ENCODE assay signal across 9 mouse cellular contexts in the genomic region with DNA sequence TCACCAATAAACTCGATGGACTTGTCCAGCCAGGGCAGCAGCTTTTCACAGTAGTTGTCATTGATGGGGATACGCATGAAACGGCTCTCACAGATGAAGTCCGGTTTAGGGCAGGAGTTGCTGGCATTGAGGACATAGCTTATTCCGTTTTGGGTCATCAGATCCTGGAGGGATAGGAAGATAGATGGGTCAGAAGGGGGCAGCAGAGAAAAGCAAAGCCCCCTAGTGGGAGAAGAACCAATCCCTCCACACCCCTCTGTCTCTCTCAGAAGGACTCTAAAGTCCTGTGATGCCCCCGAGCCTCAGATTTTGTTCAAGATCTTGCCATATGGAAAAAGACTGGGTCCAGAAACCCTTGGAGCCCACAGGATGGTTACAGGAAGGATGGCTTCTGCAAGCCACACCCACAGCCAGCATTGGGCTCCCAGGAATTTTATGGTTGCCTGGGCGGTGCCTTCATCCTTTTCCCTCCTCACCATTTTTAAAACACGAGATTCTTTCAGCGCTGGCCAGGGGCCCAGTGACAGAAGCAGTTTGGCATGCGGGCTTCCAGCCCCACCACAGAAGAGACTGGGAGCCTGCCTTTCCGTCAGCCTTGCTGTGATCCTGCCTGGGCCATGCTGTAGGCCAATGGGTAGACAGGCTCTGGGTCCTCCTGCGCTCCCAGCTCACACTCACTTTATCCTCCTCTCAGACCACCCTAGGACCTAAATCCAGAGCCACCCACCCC. TPM values are rescaled to one million over a fixed set of nuclear protein-coding genes. Genes with fewer than 3 reads are reported as not detected.
A peak's percentile ranks its signal among the peaks of the same experiment; 100 is the strongest.
DNase-seq lines count a peak whose midpoint lies in the region; ATAC-seq lines count a peak whose summit lies in the region.
"Had no signal": no experiment of that assay in that cellular context is flagged by ENCODE, and none has a peak within 500 bp of the region (broad histone marks: within the 10 kb centered on the region; RNA-seq: fewer than 3 reads in every experiment).

No protein-coding gene starts in this region.

- ATAC-seq in kidney, embryonic 16.5 days (ENCODE audit: low FRiP score, low TSS enrichment), result no peak
- 0 out of 2 replicates have a peak, but pooled peaks have one; percentile 47 for ATAC-seq in stomach, embryonic 16.5 days (ENCODE audit: insufficient read depth, low FRiP score)

- H3K9ac ChIP-seq in kidney, embryonic 16.5 days (replicated peaks; ENCODE audit: low read length), result no peak overlapping the region
- H3K9ac ChIP-seq in stomach, embryonic 16.5 days (ENCODE audit: low read length), result no peak overlapping the region
- H3K9ac ChIP-seq: midbrain, embryonic 12.5 days had no signal

- H3K27ac ChIP-seq in kidney, embryonic 16.5 days (ENCODE audit: low read length), result no peak overlapping the region
- peak overlapping the region; percentile 0; the same call in 1 of the 2 replicates for H3K27ac ChIP-seq in stomach, embryonic 16.5 days (ENCODE audit: low read length)
- H3K27ac ChIP-seq: midbrain, embryonic 12.5 days had no signal

- WGBS in kidney, embryonic 16.5 days, result 25% methylated on average over 12 of the region's 12 CpGs
- 38% methylated on average over 12 of the region's 12 CpGs for WGBS in stomach, embryonic 16.5 days

- H3K9me3 ChIP-seq in kidney, embryonic 16.5 days (ENCODE audit: low read length), result no peaks in the 10 kb centered on the region
- no peaks in the 10 kb centered on the region for H3K9me3 ChIP-seq in stomach, embryonic 16.5 days (replicated peaks; ENCODE audit: control insufficient read depth, low read length)
- H3K9me3 ChIP-seq: midbrain, embryonic 12.5 days had no signal

- no peak overlapping the region for H3K4me3 ChIP-seq in kidney, embryonic 16.5 days (ENCODE audit: low read length)
- H3K4me3 ChIP-seq in stomach, embryonic 16.5 days (replicated peaks; ENCODE audit: low read length), result no peak overlapping the region
- H3K4me3 ChIP-seq: midbrain, embryonic 12.5 days had no signal

- H3K4me1 ChIP-seq in kidney, embryonic 16.5 days (ENCODE audit: insufficient read depth, low read length), result peaks cover 16% of the 10 kb centered on the region
- H3K4me1 ChIP-seq in stomach, embryonic 16.5 days (ENCODE audit: control insufficient read depth, insufficient read depth, low read length), result peaks cover 14% of the 10 kb centered on the region; the same call in 1 of the 2 replicates

- peak; percentile 46 for DNase-seq in kidney, adult 18-20 months
- peak; percentile 50 for DNase-seq in adrenal gland, postnatal 25 days
- DNase-seq in gastrocnemius, postnatal 10 days, result peak; percentile 54
- peak; percentile 36 to 48 for DNase-seq in kidney, adult 8-10 months
- no peak for DNase-seq in frontal cortex, adult 2 months (ENCODE audit: extremely low spot score in 1 of 2, low spot score in 1 of 2)
- DNase-seq in B cell, adult 2 months, result no peak

- H3K36me3 ChIP-seq in kidney, embryonic 16.5 days (ENCODE audit: insufficient read depth, low read length), result no peaks in the 10 kb centered on the region
- no peaks in the 10 kb centered on the region for H3K36me3 ChIP-seq in stomach, embryonic 16.5 days (ENCODE audit: control insufficient read depth, insufficient read depth, low read length)

- H3K4me2 ChIP-seq in kidney, embryonic 16.5 days (replicated peaks; ENCODE audit: low read depth, low read length), result no peak overlapping the region
- no peak overlapping the region for H3K4me2 ChIP-seq in stomach, embryonic 16.5 days (ENCODE audit: low read depth, low read length)
- H3K4me2 ChIP-seq: midbrain, embryonic 12.5 days had no signal

- H3K27me3 ChIP-seq in kidney, embryonic 16.5 days (ENCODE audit: insufficient read depth, low read length), result peaks cover 39% of the 10 kb centered on the region
- peaks cover 28% of the 10 kb centered on the region for H3K27me3 ChIP-seq in stomach, embryonic 16.5 days (ENCODE audit: control insufficient read depth, insufficient read depth, low read length)

RNA-seq across cellular contexts. Expression of gene Dusp8, which starts 11.9 kb away (rescaled TPM):
- 2.4 and 2.5 TPM in 2 replicates for polyA plus RNA-seq in kidney, embryonic 16.5 days (2015; fragmentation: Nextera tagmentation; extraction: Ambion mirVana)
- 3.9 and 4.7 TPM in 2 replicates for total RNA-seq in adrenal gland, postnatal 25 days (2021)
- 10 to 100 TPM; 16.8 to 17.3 TPM for total RNA-seq in gastrocnemius, postnatal 10 days (2021)
- 6.4 TPM in 2 replicates for polyA plus RNA-seq in stomach, embryonic 16.5 days (2015; fragmentation: Nextera tagmentation; extraction: Ambion mirVana)
- polyA plus RNA-seq in frontal cortex, adult 2 months (2012; rRNA removed), result 110 and 114 TPM in 2 replicates

RNA-seq across cellular contexts. Expression of gene Mob2, which starts 22.9 kb away (rescaled TPM):
- 69.1 and 77.2 TPM in 2 replicates for polyA plus RNA-seq in kidney, embryonic 16.5 days (2015; fragmentation: Nextera tagmentation; extraction: Ambion mirVana)
- 50.3 and 56.9 TPM in 2 replicates for total RNA-seq in adrenal gland, postnatal 25 days (2021)
- 10 to 100 TPM; 30.1 to 36.7 TPM for total RNA-seq in gastrocnemius, postnatal 10 days (2021)
- polyA plus RNA-seq in stomach, embryonic 16.5 days (2015; fragmentation: Nextera tagmentation; extraction: Ambion mirVana), result 73.9 and 75.9 TPM in 2 replicates
- polyA plus RNA-seq in frontal cortex, adult 2 months (2012; rRNA removed), result 42.2 and 42.9 TPM in 2 replicates

RNA-seq across cellular contexts. Expression of gene Gm45618, which starts 36.8 kb away (rescaled TPM):
- polyA plus RNA-seq in kidney, embryonic 16.5 days (2015; fragmentation: Nextera tagmentation; extraction: Ambion mirVana), result not detected in 2 replicates
- not detected in 2 replicates for total RNA-seq in adrenal gland, postnatal 25 days (2021)
- total RNA-seq in gastrocnemius, postnatal 10 days (2021), result not detected
- not detected in 2 replicates for polyA plus RNA-seq in stomach, embryonic 16.5 days (2015; fragmentation: Nextera tagmentation; extraction: Ambion mirVana)
- polyA plus RNA-seq in frontal cortex, adult 2 months (2012; rRNA removed), result not detected in 2 replicates
- polyA plus RNA-seq: midbrain, embryonic 12.5 days had no signal

RNA-seq across cellular contexts. Expression of gene Gm39115, which starts 52.1 kb away (rescaled TPM):
- not detected in 2 replicates for polyA plus RNA-seq in kidney, embryonic 16.5 days (2015; fragmentation: Nextera tagmentation; extraction: Ambion mirVana)
- not detected in 2 replicates for total RNA-seq in adrenal gland, postnatal 25 days (2021)
- total RNA-seq in gastrocnemius, postnatal 10 days (2021), result not detected
- polyA plus RNA-seq in stomach, embryonic 16.5 days (2015; fragmentation: Nextera tagmentation; extraction: Ambion mirVana), result not detected in 2 replicates
- not detected in 2 replicates for polyA plus RNA-seq in frontal cortex, adult 2 months (2012; rRNA removed)
- polyA plus RNA-seq: midbrain, embryonic 12.5 days had no signal

Comparison
In these comparisons a context has a peak if more than half of its experiments do, and no peak if none do; other contexts are left out.
1. DNase-seq: peak in kidney, adult 18-20 months (single experiment), adrenal gland, postnatal 25 days (single experiment), gastrocnemius, postnatal 10 days (single experiment) and kidney, adult 8-10 months (2 of 2); none in frontal cortex, adult 2 months (0 of 2) and B cell, adult 2 months (0 of 2).
2. RNA of gene Dusp8, which starts 11.9 kb away (polyA plus RNA-seq): 110 to 114 TPM in frontal cortex, adult 2 months; 6.4 TPM in stomach, embryonic 16.5 days and 2.4 to 2.5 TPM in kidney, embryonic 16.5 days; every median in the first group is over 10 times any median in the second.